Comparison of ENCODE assay signal across 13 mouse cellular contexts in the genomic region with DNA sequence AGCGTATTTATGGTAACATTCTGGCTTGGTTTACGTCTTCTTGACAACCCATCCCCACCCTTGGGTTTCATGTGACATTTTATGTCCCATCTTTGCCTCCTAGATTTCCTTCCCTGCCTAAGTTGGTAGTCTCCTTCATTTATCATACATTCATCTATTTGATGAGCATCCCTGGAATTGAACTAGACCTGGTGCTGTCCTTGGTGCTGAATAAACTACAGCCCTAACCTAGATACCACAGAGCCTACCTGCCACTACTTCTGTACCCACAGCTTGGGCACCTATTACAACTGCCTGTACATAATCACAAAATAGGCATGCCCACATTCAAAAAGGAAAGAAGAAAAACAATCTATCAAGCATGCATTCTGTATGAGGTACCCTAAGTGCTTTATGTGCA.
DNase-seq lines count a peak whose midpoint lies in the region; ATAC-seq and TF ChIP-seq lines count a peak whose summit lies in the region.
"Had no signal": no experiment of that assay in that cellular context is flagged by ENCODE, and none has a peak within 500 bp of the region (broad histone marks: within the 10 kb centered on the region; RNA-seq: fewer than 3 reads in every experiment).

No protein-coding gene starts in this region.

- ATAC-seq in CD4-positive, CD25-positive, alpha-beta regulatory T cell, adult 4 months, result no peak
- no peak for ATAC-seq in kidney, embryonic 16.5 days (ENCODE audit: low FRiP score, low TSS enrichment)
- ATAC-seq in limb, embryonic 11.5 days (ENCODE audit: insufficient number of reproducible peaks, low FRiP score, low TSS enrichment, low read depth), result no peak
- no peak for ATAC-seq in forebrain, postnatal 0 days

- no peaks in the 10 kb centered on the region for H3K27me3 ChIP-seq in kidney, embryonic 16.5 days (ENCODE audit: insufficient read depth, low read length)
- H3K27me3 ChIP-seq in limb, embryonic 11.5 days (ENCODE audit: control insufficient read depth, insufficient read depth, low read length), result no peaks in the 10 kb centered on the region
- H3K27me3 ChIP-seq in forebrain, postnatal 0 days (ENCODE audit: insufficient read depth, low read length), result no peaks in the 10 kb centered on the region
- H3K27me3 ChIP-seq: embryonic facial prominence, embryonic 12.5 days; heart, embryonic 15.5 days had no signal

- TF ChIP-seq CTCF in forebrain, postnatal 0 days (IDR thresholded peaks at IDR 0.05; ENCODE audit: low read depth), result no peak

- H3K9ac ChIP-seq in kidney, embryonic 16.5 days (replicated peaks; ENCODE audit: low read length), result no peak overlapping the region
- no peak overlapping the region for H3K9ac ChIP-seq in limb, embryonic 11.5 days (ENCODE audit: low read length)
- no peak overlapping the region for H3K9ac ChIP-seq in forebrain, postnatal 0 days
- H3K9ac ChIP-seq: embryonic facial prominence, embryonic 12.5 days; heart, embryonic 15.5 days had no signal

- no peaks in the 10 kb centered on the region for H3K36me3 ChIP-seq in kidney, embryonic 16.5 days (ENCODE audit: insufficient read depth, low read length)
- no peaks in the 10 kb centered on the region for H3K36me3 ChIP-seq in limb, embryonic 11.5 days (ENCODE audit: control insufficient read depth, insufficient read depth, low read length)
- H3K36me3 ChIP-seq in forebrain, postnatal 0 days (ENCODE audit: insufficient read depth), result no peaks in the 10 kb centered on the region
- H3K36me3 ChIP-seq: embryonic facial prominence, embryonic 12.5 days; heart, embryonic 15.5 days had no signal

- H3K9me3 ChIP-seq in kidney, embryonic 16.5 days (ENCODE audit: low read length), result no peaks in the 10 kb centered on the region
- no peaks in the 10 kb centered on the region for H3K9me3 ChIP-seq in limb, embryonic 11.5 days (ENCODE audit: control insufficient read depth, low read length)
- no peaks in the 10 kb centered on the region for H3K9me3 ChIP-seq in forebrain, postnatal 0 days (ENCODE audit: low read length)
- H3K9me3 ChIP-seq: embryonic facial prominence, embryonic 12.5 days; heart, embryonic 15.5 days had no signal

- peak; percentile 4 for DNase-seq in CD4-positive, CD25-positive, alpha-beta regulatory T cell, adult 2 months (ENCODE audit: low read depth, low spot score)
- DNase-seq in kidney, postnatal 14 days, result peak; percentile 23
- DNase-seq in c-Kit-positive CD71-negative TER-119-negative erythroid progenitor cells, embryonic 14.5 days (ENCODE audit: low read depth), result peak; percentile 10
- peak; percentile 59 for DNase-seq in limb, embryonic 11.5 days (ENCODE audit: low spot score)
- DNase-seq in forebrain, postnatal 0 days, result no peak
- no peak for DNase-seq in cerebellum, adult 11-12 months
- DNase-seq: layer of hippocampus, adult 9-11 months; right cerebral cortex, postnatal 14 days had no signal

- H3K4me2 ChIP-seq in kidney, embryonic 16.5 days (replicated peaks; ENCODE audit: low read depth, low read length), result no peak overlapping the region
- H3K4me2 ChIP-seq in limb, embryonic 11.5 days (ENCODE audit: low read depth, severe bottlenecking), result no peak overlapping the region
- H3K4me2 ChIP-seq in forebrain, postnatal 0 days (ENCODE audit: low read depth), result no peak overlapping the region
- H3K4me2 ChIP-seq: embryonic facial prominence, embryonic 12.5 days; heart, embryonic 15.5 days had no signal

- WGBS in kidney, embryonic 16.5 days, result 56% methylated on average over 2 of the region's 2 CpGs
- WGBS in limb, embryonic 11.5 days, result 84% methylated on average over 2 of the region's 2 CpGs
- WGBS in forebrain, postnatal 0 days, result 79% methylated on average over 2 of the region's 2 CpGs

- H3K27ac ChIP-seq in kidney, embryonic 16.5 days (ENCODE audit: low read length), result no peak overlapping the region
- H3K27ac ChIP-seq in limb, embryonic 11.5 days (replicated peaks; ENCODE audit: low read depth, low read length), result no peak overlapping the region
- H3K27ac ChIP-seq in forebrain, postnatal 0 days (ENCODE audit: low read depth, low read length), result no peak overlapping the region
- H3K27ac ChIP-seq: embryonic facial prominence, embryonic 12.5 days; heart, embryonic 15.5 days; stomach, postnatal 0 days had no signal

- no peak overlapping the region for H3K4me3 ChIP-seq in kidney, embryonic 16.5 days (ENCODE audit: low read length)
- no peak overlapping the region for H3K4me3 ChIP-seq in limb, embryonic 11.5 days (ENCODE audit: low read depth, low read length)
- no peak overlapping the region for H3K4me3 ChIP-seq in forebrain, postnatal 0 days (ENCODE audit: low read depth, low read length)
- H3K4me3 ChIP-seq: embryonic facial prominence, embryonic 12.5 days; heart, embryonic 15.5 days had no signal

- H3K4me1 ChIP-seq in kidney, embryonic 16.5 days (ENCODE audit: insufficient read depth, low read length), result no peaks in the 10 kb centered on the region
- no peaks in the 10 kb centered on the region for H3K4me1 ChIP-seq in limb, embryonic 11.5 days (ENCODE audit: control insufficient read depth, insufficient read depth, low read length)
- no peaks in the 10 kb centered on the region for H3K4me1 ChIP-seq in forebrain, postnatal 0 days (ENCODE audit: insufficient read depth)
- H3K4me1 ChIP-seq: embryonic facial prominence, embryonic 12.5 days; heart, embryonic 15.5 days had no signal

Comparison
In these comparisons a context has a peak if more than half of its experiments do, and no peak if none do; other contexts are left out.
1. DNase-seq: peak in CD4-positive, CD25-positive, alpha-beta regulatory T cell, adult 2 months (single experiment), kidney, postnatal 14 days (single experiment), c-Kit-positive CD71-negative TER-119-negative erythroid progenitor cells, embryonic 14.5 days (single experiment) and limb, embryonic 11.5 days (single experiment); none in forebrain, postnatal 0 days (single experiment) and cerebellum, adult 11-12 months (single experiment).